Mouse (Mus musculus): ENCODE measurements around the gene Sparcl1. TPM values are rescaled to one million over a fixed set of nuclear protein-coding genes. Genes with fewer than 3 reads are reported as not detected.
A peak's percentile ranks its signal among the peaks of the same experiment; 100 is the strongest.

The Sparcl1 gene
- polyA plus RNA-seq, 1 experiment from 2014 or later = 79.2 TPM

DNA sequence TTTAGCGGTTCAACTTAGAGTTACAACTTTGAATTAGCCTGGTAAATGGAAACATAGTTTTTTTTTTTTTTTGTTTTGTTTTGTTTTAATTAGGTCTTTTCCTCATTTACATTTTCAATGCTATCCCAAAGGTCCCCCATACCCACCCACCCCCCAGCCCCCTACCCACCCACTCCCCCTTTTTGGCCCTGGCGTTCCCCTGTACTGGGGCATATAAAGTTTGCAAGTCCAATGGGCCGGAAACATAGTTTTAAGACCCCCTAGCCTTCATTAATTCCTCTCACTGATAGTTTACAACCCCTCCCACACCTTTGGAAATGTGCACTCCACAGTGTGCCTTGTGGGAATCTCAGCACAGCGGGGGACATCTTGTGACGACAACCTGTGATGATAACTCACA lies 39.9 kb downstream of the Sparcl1 start:
- no peak overlapping the region for H3K4me3 ChIP-seq (ENCODE audit: low read length)
- H3K36me3 ChIP-seq (ENCODE audit: insufficient read depth, low read length) = no peaks in the 10 kb centered on the region
- no peak overlapping the region for H3K27ac ChIP-seq (ENCODE audit: low read length)
- H3K9ac ChIP-seq (replicated peaks; ENCODE audit: low read length) = no peak overlapping the region
- H3K4me1 ChIP-seq (ENCODE audit: insufficient read depth, low read length) = peaks cover 7% of the 10 kb centered on the region
- WGBS = 71% methylated on average over 5 of the region's 5 CpGs
- H3K27me3 ChIP-seq (ENCODE audit: insufficient read depth, low read length) = 0 out of 2 replicates have a peak, but pooled peaks cover 4% of the 10 kb centered on the region
- H3K9me3 ChIP-seq (ENCODE audit: low read length) = no peaks in the 10 kb centered on the region
- H3K4me2 ChIP-seq (replicated peaks; ENCODE audit: low read depth, low read length) = no peak overlapping the region
- ATAC-seq (ENCODE audit: low FRiP score, low TSS enrichment) = peak; percentile 89

DNA sequence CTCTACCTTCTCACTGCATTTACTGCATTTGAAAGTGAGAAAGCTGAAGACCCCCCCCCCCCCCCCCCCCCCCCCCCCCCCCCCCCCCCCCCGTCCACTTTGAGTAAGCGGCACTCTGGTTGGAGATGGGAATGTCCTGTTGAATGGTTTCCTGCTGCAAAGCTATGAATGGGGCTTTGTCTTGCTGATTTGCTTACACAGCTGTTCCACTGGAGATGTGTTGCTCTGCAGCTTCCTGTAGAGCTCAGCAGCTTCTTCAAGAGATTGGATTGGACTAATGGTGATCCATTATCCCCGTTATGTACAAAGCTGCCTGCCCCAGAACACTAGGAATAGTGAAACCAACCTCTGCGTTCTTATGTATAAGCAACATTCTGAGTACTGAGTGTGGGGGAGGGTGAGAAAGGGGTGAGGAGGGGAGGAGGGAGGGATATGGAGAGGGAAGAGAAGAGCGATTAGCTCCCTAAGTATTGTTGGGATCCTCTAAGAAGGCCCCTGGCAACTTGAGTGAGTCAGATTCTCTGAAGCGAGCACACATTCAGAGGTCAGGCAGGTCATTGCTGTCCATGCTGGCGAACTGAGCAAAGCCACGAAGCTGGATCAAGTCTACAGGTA lies 41.2 kb downstream of the Sparcl1 start:
- Histone ChIP-seq H3K9me3 (ENCODE audit: low read length) (no peaks in the 10 kb centered on the region), H3K4me2 (replicated peaks; ENCODE audit: low read depth, low read length) (no peak overlapping the region; the same call in 1 of the 2 replicates), H3K4me3 (ENCODE audit: low read length) (no peak overlapping the region), H3K9ac (replicated peaks; ENCODE audit: low read length) (no peak overlapping the region), H3K4me1 (ENCODE audit: insufficient read depth, low read length) (peaks cover 7% of the 10 kb centered on the region), H3K27ac (ENCODE audit: low read length) (peak overlapping the region; percentile 65), H3K36me3 (ENCODE audit: insufficient read depth, low read length) (no peaks in the 10 kb centered on the region), H3K27me3 (ENCODE audit: insufficient read depth, low read length) (0 out of 2 replicates have a peak, but pooled peaks cover 4% of the 10 kb centered on the region)
- WGBS = 20% methylated on average over 6 of the region's 8 CpGs
- ATAC-seq (ENCODE audit: low FRiP score, low TSS enrichment) = peak; percentile 92

DNA sequence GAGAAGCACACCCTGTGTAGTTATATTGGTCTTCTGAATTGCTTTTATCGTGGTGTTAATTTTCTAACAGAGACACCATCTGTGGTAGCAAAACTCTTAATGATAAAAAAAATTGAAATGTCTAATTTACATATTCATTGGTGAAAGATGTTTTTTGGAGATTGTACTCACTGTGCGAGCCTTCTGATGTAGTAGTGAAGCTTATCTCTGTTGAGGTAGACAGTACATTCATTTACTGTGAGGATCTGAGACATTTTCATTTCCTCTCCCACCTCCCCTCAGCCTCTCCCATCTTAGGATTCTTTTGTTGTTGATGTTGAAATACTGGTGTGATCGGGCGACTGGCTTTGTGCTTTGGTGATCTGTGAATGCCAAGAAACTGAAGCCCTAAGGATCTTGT lies 42.5 kb downstream of the Sparcl1 start:
- peaks cover 7% of the 10 kb centered on the region for H3K4me1 ChIP-seq (ENCODE audit: insufficient read depth, low read length)
- no peaks in the 10 kb centered on the region for H3K9me3 ChIP-seq (ENCODE audit: low read length)
- no peak overlapping the region for H3K4me3 ChIP-seq (ENCODE audit: low read length)
- no peak overlapping the region for H3K4me2 ChIP-seq (replicated peaks; ENCODE audit: low read depth, low read length)
- no peaks in the 10 kb centered on the region for H3K36me3 ChIP-seq (ENCODE audit: insufficient read depth, low read length)
- ATAC-seq (ENCODE audit: low FRiP score, low TSS enrichment) = no peak
- 0 out of 2 replicates have a peak, but pooled peaks cover 4% of the 10 kb centered on the region for H3K27me3 ChIP-seq (ENCODE audit: insufficient read depth, low read length)
- H3K9ac ChIP-seq (replicated peaks; ENCODE audit: low read length) = no peak overlapping the region
- H3K27ac ChIP-seq (ENCODE audit: low read length) = no peak overlapping the region
- WGBS = 86% methylated on average over 4 of the region's 4 CpGs

DNA sequence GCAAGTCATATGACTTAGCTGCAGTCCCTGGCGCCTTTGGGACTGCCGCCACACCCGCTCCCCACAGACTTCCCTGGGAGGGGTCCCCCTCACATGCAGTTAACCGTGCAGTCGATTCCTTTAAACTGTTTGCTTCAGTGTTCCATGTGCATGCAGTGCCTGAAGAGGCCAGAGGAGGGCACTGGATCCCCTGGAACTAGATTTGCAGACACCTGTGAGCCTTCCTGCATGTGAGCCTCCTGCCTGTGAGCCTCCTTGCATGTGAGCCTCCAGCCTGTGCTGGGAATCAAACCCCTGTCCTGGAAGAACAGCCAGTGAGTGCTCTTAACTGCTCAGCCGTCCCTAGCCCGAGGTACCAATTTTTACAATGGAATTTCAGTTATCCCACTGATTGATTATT lies 44.8 kb downstream of the Sparcl1 start:
- 88% methylated on average over 7 of the region's 7 CpGs for WGBS
- Histone ChIP-seq H3K27ac (ENCODE audit: low read length) (no peak overlapping the region), H3K4me2 (replicated peaks; ENCODE audit: low read depth, low read length) (no peak overlapping the region), H3K4me3 (ENCODE audit: low read length) (no peak overlapping the region), H3K9me3 (ENCODE audit: low read length) (no peaks in the 10 kb centered on the region), H3K36me3 (ENCODE audit: insufficient read depth, low read length) (peaks cover 4% of the 10 kb centered on the region), H3K4me1 (ENCODE audit: insufficient read depth, low read length) (peaks cover 7% of the 10 kb centered on the region), H3K27me3 (ENCODE audit: insufficient read depth, low read length) (no peaks in the 10 kb centered on the region), H3K9ac (replicated peaks; ENCODE audit: low read length) (no peak overlapping the region)
- ATAC-seq (ENCODE audit: low FRiP score, low TSS enrichment) = no peak

DNA sequence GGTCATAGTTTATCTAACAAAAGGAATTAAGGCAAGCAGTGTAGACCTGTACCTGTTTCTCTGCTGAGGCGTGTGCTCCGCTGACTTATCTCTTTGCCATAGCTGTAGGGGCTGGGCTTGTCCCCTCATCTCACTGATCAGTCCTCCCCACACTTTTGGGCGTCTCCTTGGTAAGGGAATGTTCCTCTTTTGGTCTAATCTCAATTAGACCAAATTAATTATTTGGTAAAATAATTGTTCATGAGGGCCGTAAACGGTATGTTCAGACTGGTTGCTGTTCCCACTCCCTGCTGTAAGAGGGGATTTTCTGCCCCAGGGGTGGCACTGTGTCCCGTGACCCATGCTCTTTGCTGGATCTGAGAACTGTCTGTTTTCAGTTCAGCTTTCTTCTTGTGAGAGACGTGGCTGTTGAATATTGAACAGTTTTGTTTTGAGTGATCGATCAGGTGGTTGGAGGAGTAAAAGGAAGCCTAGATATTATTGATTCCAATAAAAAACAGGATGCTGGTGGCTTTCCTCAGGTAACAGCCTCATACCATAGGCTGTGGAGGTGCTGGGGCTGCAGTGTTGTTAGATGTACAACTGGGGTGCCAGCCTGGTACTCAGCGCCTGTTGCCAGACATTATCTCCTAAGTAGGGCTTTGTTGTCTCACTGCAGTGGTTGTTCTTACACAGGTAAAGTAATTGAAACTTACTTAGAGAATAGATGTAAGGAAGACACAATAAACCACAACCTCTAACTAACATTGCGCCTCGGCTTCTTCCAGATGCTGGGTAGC lies 50.6 kb downstream of the Sparcl1 start:
- Histone ChIP-seq H3K4me1 (ENCODE audit: insufficient read depth, low read length) (no peaks in the 10 kb centered on the region), H3K4me3 (ENCODE audit: low read length) (no peak overlapping the region), H3K27ac (ENCODE audit: low read length) (no peak overlapping the region), H3K4me2 (replicated peaks; ENCODE audit: low read depth, low read length) (no peak overlapping the region), H3K27me3 (ENCODE audit: insufficient read depth, low read length) (no peaks in the 10 kb centered on the region), H3K9me3 (ENCODE audit: low read length) (no peaks in the 10 kb centered on the region), H3K9ac (replicated peaks; ENCODE audit: low read length) (no peak overlapping the region), H3K36me3 (ENCODE audit: insufficient read depth, low read length) (peaks cover 45% of the 10 kb centered on the region)
- no peak for ATAC-seq (ENCODE audit: low FRiP score, low TSS enrichment)
- 93% methylated on average over 11 of the region's 11 CpGs for WGBS

DNA sequence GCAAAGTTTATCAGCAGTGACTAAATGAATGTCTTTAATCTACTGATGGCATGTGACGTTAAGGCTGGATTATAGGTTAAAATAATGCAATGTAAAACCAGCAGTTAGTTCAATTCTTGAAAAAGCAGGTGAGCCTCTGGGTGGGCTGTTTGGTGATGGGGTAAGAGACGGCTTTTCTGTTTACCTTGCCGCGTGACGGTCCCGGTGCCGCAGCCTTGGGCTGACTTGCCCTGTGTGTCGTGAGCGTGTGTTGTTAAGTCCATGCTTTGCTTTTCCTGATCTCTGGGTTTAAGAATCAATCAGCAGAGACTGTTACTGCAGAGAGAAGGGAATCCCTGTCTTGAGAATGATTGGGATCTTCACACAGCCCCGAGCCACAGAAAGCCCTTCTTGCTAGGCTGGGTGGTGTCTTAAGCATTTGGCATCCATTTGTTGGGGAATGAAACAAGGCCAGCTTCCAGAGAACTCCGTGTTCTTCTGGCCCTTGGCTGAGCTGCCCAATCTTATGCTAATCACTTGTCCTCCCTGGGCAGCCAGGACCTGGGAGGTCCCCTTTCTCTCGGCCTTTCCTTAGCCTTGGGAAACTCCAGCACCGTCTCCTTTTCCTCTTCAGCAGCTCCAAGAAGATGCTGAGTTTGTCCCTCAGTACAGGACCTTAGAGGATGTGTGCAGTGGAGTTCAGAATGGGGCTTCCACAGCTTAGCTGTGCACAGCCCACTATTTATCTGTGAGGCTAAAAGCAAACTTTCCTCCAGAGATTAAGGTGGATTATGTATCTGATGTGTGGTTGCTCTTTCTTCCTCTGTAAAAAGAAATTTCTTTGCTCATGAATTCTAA lies 51.4 kb downstream of the Sparcl1 start:
- H3K36me3 ChIP-seq (ENCODE audit: insufficient read depth, low read length) = peaks cover 45% of the 10 kb centered on the region
- no peak for ATAC-seq (ENCODE audit: low FRiP score, low TSS enrichment)

DNA sequence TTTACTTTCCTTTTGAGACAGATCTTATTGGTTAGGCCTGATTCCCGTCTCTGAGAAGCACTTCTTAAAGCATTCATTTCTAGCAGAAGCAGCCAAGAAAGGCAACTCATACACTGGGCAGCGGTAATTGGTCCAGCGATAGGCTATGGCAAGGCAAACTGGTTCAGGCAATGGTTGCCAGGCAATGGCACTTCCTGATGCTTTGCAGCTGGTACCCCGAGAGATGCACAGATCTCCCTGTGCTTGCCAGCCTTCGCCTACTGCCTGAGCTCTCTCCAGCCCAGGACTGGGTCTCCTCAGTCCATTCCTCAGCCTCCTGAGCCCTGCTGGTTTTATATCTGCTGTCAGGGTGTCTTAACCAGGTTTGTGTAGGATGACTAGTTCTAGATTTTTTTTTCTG lies 53.1 kb downstream of the Sparcl1 start:
- no peak overlapping the region for H3K27ac ChIP-seq (ENCODE audit: low read length)

More for the DNA sequence above, 51.4 kb downstream of the Sparcl1 start:
- H3K4me3 ChIP-seq (ENCODE audit: low read length) = no peak overlapping the region
- no peak overlapping the region for H3K27ac ChIP-seq (ENCODE audit: low read length)
- no peaks in the 10 kb centered on the region for H3K9me3 ChIP-seq (ENCODE audit: low read length)
- WGBS = 89% methylated on average over 13 of the region's 13 CpGs
- H3K27me3 ChIP-seq (ENCODE audit: insufficient read depth, low read length) = no peaks in the 10 kb centered on the region
- no peaks in the 10 kb centered on the region for H3K4me1 ChIP-seq (ENCODE audit: insufficient read depth, low read length)
- H3K4me2 ChIP-seq (replicated peaks; ENCODE audit: low read depth, low read length) = no peak overlapping the region
- no peak overlapping the region for H3K9ac ChIP-seq (replicated peaks; ENCODE audit: low read length)

DNA sequence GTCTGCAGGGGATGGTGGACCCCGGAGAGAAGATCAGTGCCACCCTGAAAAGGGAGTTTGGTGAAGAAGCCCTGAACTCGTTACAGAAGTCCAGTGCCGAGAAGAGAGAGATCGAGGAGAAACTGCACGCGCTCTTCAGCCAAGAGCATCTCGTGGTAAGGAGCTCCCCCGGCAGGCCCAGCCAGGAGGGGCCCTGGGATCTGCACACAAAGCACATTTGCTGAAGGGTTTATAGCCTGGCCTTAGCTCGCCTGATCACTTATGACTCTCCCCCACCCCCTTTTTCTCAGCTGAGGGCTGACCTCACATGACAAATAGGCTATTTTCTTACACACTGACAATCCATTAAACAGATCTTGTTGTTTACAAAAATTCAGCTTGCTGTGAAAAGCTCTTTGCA lies 53.9 kb downstream of the Sparcl1 start:
- 0 out of 2 replicates have a peak, but pooled peaks have one; percentile 63 for ATAC-seq (ENCODE audit: low FRiP score, low TSS enrichment)
- Histone ChIP-seq H3K36me3 (ENCODE audit: insufficient read depth, low read length) (peaks cover 40% of the 10 kb centered on the region), H3K4me3 (ENCODE audit: low read length) (no peak overlapping the region), H3K27ac (ENCODE audit: low read length) (no peak overlapping the region), H3K9ac (replicated peaks; ENCODE audit: low read length) (no peak overlapping the region), H3K4me2 (replicated peaks; ENCODE audit: low read depth, low read length) (no peak overlapping the region), H3K9me3 (ENCODE audit: low read length) (no peaks in the 10 kb centered on the region), H3K27me3 (ENCODE audit: insufficient read depth, low read length) (no peaks in the 10 kb centered on the region), H3K4me1 (ENCODE audit: insufficient read depth, low read length) (no peaks in the 10 kb centered on the region)
- WGBS = 45% methylated on average over 9 of the region's 9 CpGs

More for the DNA sequence above, 53.1 kb downstream of the Sparcl1 start:
- H3K4me2 ChIP-seq (replicated peaks; ENCODE audit: low read depth, low read length) = no peak overlapping the region
- WGBS = 80% methylated on average over 5 of the region's 5 CpGs
- no peak for ATAC-seq (ENCODE audit: low FRiP score, low TSS enrichment)
- H3K4me1 ChIP-seq (ENCODE audit: insufficient read depth, low read length) = no peaks in the 10 kb centered on the region
- H3K9me3 ChIP-seq (ENCODE audit: low read length) = no peaks in the 10 kb centered on the region
- H3K9ac ChIP-seq (replicated peaks; ENCODE audit: low read length) = no peak overlapping the region
- H3K36me3 ChIP-seq (ENCODE audit: insufficient read depth, low read length) = peaks cover 45% of the 10 kb centered on the region
- H3K4me3 ChIP-seq (ENCODE audit: low read length) = no peak overlapping the region
- H3K27me3 ChIP-seq (ENCODE audit: insufficient read depth, low read length) = no peaks in the 10 kb centered on the region

DNA sequence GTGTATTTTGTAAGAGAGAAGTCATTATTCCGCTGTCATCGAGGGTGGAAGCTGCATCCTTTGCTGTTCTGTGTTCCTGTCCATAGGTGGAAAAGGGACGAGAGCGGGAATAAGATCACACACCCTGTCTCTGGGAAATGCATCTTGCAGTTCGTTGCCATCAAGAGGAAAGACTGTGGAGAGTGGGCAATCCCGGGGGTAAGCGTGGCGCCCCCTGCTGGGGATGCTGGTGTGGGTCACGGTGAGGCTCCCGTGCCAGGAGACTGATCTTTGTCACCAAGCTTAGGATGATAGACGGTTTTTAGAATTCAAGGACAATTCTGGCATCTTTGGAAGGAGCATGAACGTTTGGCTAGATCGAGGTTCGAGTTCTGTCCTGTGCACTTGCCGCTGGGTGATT lies 55.5 kb downstream of the Sparcl1 start:
- no peaks in the 10 kb centered on the region for H3K9me3 ChIP-seq (ENCODE audit: low read length)
- no peak overlapping the region for H3K4me2 ChIP-seq (replicated peaks; ENCODE audit: low read depth, low read length)
- peaks cover 36% of the 10 kb centered on the region for H3K36me3 ChIP-seq (ENCODE audit: insufficient read depth, low read length)
- no peaks in the 10 kb centered on the region for H3K4me1 ChIP-seq (ENCODE audit: insufficient read depth, low read length)
- ATAC-seq (ENCODE audit: low FRiP score, low TSS enrichment) = no peak
- H3K9ac ChIP-seq (replicated peaks; ENCODE audit: low read length) = no peak overlapping the region
- WGBS = 73% methylated on average over 15 of the region's 15 CpGs
- no peak overlapping the region for H3K27ac ChIP-seq (ENCODE audit: low read length)
- H3K4me3 ChIP-seq (ENCODE audit: low read length) = no peak overlapping the region
- no peaks in the 10 kb centered on the region for H3K27me3 ChIP-seq (ENCODE audit: insufficient read depth, low read length)
